Mouse (Mus musculus): ENCODE measurements around the gene Lnx1.

- TF ChIP-seq POLR2A (IDR thresholded peaks at IDR 0.05; ENCODE audit: low read depth, low read length), result no peak
- TF ChIP-seq CTCF (IDR thresholded peaks at IDR 0.05; ENCODE audit: extremely low read depth, insufficient read depth, insufficient read length, insufficient replicate concordance), result no peak
Observed at GRCm38 (mm10) chr5:74600010-74600409, 102.7 kb downstream of the Lnx1 start.
